Mouse (Mus musculus) heart, embryonic 10.5 days (tissue): Measurements from ENCODE around the gene Alox15. TPM values are rescaled to one million over a fixed set of nuclear protein-coding genes. Genes with fewer than 3 reads are reported as not detected.
"Not testable (repeated sequence)": the region's sequence is repeated elsewhere in the genome, so short reads cannot be mapped to it uniquely, and the experiment has no call there.

ENCODE experiments used
- DNase-seq: peaks from one replicate; pipeline ENCODE4 v3.0.0-alpha.2; 2017; ENCODE audit warnings: low spot score
- H3K27ac ChIP-seq: fragments of 300-500 bp; sonication (generic); 2 replicates; pipeline ENCODE4 v1.5.1; 2016; ENCODE audit warnings: mild to moderate bottlenecking
- H3K27me3 ChIP-seq: fragments of 300-500 bp; sonication (generic); 2 replicates; pipeline ENCODE4 v1.6.1; 2016; ENCODE audit warnings: mild to moderate bottlenecking; ENCODE audit not compliant: poor library complexity, insufficient read depth, severe bottlenecking
- H3K36me3 ChIP-seq: fragments of 300-500 bp; sonication (generic); 2 replicates; pipeline ENCODE4 v1.6.1; 2016; ENCODE audit warnings: mild to moderate bottlenecking, moderate library complexity
- H3K4me1 ChIP-seq: fragments of 300-500 bp; sonication (generic); 2 replicates; pipeline ENCODE4 v1.6.1; 2016; ENCODE audit warnings: mild to moderate bottlenecking
- H3K4me3 ChIP-seq: fragments of 300-500 bp; sonication (generic); 2 replicates; pipeline ENCODE4 v1.5.1; 2016; ENCODE audit warnings: mild to moderate bottlenecking, moderate library complexity
- H3K9me3 ChIP-seq: fragments of 300-500 bp; sonication (generic); 2 replicates; pipeline ENCODE4 v1.6.1; 2016; ENCODE audit warnings: mild to moderate bottlenecking, moderate library complexity
- WGBS: fragments of 180-500 bp; shearing (Covaris S2); methylation state at CpG from one replicate; pipeline ENCODE4 v1.1.7; 2016; 5-methylcytosine and 5-hydroxymethylcytosine counted together
- polyA plus RNA-seq: library from polyadenylated mRNA; unstranded; fragments of >200 nt; fragmentation: Nextera tagmentation; extraction: Ambion mirVana; gene quantifications from 2 replicates; pipeline ENCODE4 v1.2.1, GENCODE M21; 2016

The Alox15 gene
- 0.13 and 0.14 TPM in 2 replicates for polyA plus RNA-seq

DNA sequence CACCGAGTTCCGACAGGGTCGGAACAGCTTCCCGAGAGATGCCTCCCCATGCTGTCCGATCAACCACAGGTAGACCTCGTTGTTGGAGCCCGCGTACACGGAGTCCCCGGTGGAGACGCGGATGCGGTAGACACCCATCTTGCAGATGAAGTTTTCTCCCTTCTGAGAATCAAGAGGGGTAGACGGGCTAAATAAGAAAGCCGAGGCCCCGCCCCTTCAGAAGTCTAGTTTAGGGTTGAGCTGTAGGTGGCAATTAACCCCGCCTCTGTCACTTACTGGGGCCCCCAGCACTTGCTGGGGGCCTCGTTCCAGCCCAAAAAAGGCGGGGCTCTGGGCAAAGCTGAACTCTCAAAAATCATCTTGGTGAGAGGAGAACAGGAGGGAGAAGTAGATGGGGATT, at the start of gene Alox15:
Gene Alox15, minus strand, starts transcription at position 164 of the 400 bp plus-strand sequence.
- no peaks in the 10 kb centered on the region for H3K9me3 ChIP-seq
- under 1% methylated on average over 19 of the region's 19 CpGs for WGBS
- no peaks in the 10 kb centered on the region for H3K36me3 ChIP-seq
- H3K27me3 ChIP-seq: peaks cover 67% of the 10 kb centered on the region
- H3K4me1 ChIP-seq: peaks cover 11% of the 10 kb centered on the region; the same call in 1 of the 2 replicates
- peak within 1 kb of the TSS; percentile 58 for H3K4me3 ChIP-seq
- H3K27ac ChIP-seq: no peak within 1 kb of the TSS
- no peak for DNase-seq

DNA sequence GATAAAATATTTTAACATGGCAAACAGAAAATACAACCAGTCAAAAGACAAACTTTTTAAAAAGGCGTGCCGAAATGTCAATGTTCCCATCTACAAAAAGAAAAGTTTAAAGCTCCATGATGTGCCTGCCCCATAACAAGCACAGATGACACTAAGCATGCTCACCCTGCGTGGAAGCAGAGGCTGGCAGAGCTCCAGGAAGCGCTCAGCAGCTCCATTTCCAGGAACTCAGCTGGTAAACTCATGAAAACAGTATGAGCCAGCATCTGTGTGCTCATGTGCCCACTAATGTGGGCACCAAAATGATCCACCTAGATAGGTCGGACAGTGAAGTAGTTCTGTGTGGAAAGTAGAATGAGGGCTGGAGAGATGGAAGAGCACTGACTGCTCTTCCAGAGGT, 37.6 kb upstream of the Alox15 start:
- 89% methylated on average over 5 of the region's 5 CpGs for WGBS
- Histone ChIP-seq H3K27me3 (no peaks in the 10 kb centered on the region), H3K9me3 (no peaks in the 10 kb centered on the region), H3K27ac (no peak overlapping the region), H3K4me1 (no peaks in the 10 kb centered on the region), H3K4me3 (no peak overlapping the region), H3K36me3 (peaks cover 59% of the 10 kb centered on the region)
- no peak for DNase-seq

- no peak for DNase-seq
- Histone ChIP-seq H3K27ac (no peak overlapping the region), H3K9me3 (no peaks in the 10 kb centered on the region), H3K4me3 (no peak overlapping the region), H3K27me3 (no peaks in the 10 kb centered on the region), H3K36me3 (peaks cover 42% of the 10 kb centered on the region), H3K4me1 (no peaks in the 10 kb centered on the region)
- WGBS: 70% methylated on average over 5 of the region's 5 CpGs
Measured at GRCm38 (mm10) chr11:70387436-70387835, 35.6 kb upstream of the Alox15 start.

- Histone ChIP-seq H3K4me1 (0 out of 2 replicates have a peak, but pooled peaks cover 2% of the 10 kb centered on the region), H3K9me3 (no peaks in the 10 kb centered on the region), H3K27me3 (no peaks in the 10 kb centered on the region), H3K4me3 (no peak overlapping the region), H3K27ac (no peak overlapping the region), H3K36me3 (peaks cover 25% of the 10 kb centered on the region)
- DNase-seq: no peak
- 93% methylated on average over 3 of the region's 3 CpGs for WGBS
Measured at GRCm38 (mm10) chr11:70384136-70384535, 32.3 kb upstream of the Alox15 start.

- 84% methylated on average over 2 of the region's 2 CpGs for WGBS
- H3K36me3 ChIP-seq: peaks cover 13% of the 10 kb centered on the region
- no peak overlapping the region for H3K4me3 ChIP-seq
- no peak overlapping the region for H3K27ac ChIP-seq
- no peak for DNase-seq
- no peaks in the 10 kb centered on the region for H3K9me3 ChIP-seq
- 0 out of 2 replicates have a peak, but pooled peaks cover 2% of the 10 kb centered on the region for H3K4me1 ChIP-seq
- no peaks in the 10 kb centered on the region for H3K27me3 ChIP-seq
Measured at GRCm38 (mm10) chr11:70381330-70381729, 29.5 kb upstream of the Alox15 start.

- Histone ChIP-seq H3K27ac (no peak overlapping the region), H3K36me3 (peaks cover 7% of the 10 kb centered on the region; the same call in 1 of the 2 replicates), H3K4me3 (no peak overlapping the region), H3K27me3 (no peaks in the 10 kb centered on the region), H3K4me1 (0 out of 2 replicates have a peak, but pooled peaks cover 2% of the 10 kb centered on the region), H3K9me3 (no peaks in the 10 kb centered on the region)
- 43% methylated on average over 1 of the region's 1 CpGs for WGBS
- no peak for DNase-seq
Measured at GRCm38 (mm10) chr11:70380478-70381005, 28.7 kb upstream of the Alox15 start.

DNA sequence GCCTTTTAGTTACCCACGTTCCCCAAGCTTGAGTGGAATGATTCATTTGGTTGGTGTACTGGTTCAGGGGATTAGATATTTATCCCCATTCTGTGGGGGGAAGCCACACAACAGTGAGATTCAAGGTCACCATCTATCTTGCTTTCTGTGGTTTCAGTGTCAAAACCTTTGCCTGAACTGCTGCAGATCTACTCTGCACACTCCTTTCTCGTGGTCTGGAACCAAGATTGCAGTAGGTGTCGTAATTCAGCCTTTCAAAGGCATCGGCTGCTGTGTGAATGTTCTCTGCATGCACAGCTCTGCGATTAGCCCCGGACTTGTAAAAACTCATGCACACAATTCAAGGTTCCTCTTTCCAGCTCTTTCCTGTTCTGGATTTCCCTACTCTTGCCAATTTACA, 24.2 kb upstream of the Alox15 start:
- no peak for DNase-seq
- Histone ChIP-seq H3K27me3 (no peaks in the 10 kb centered on the region), H3K4me3 (no peak overlapping the region), H3K9me3 (no peaks in the 10 kb centered on the region), H3K36me3 (no peaks in the 10 kb centered on the region), H3K27ac (no peak overlapping the region), H3K4me1 (no peaks in the 10 kb centered on the region)
- WGBS: 82% methylated on average over 6 of the region's 6 CpGs

DNA sequence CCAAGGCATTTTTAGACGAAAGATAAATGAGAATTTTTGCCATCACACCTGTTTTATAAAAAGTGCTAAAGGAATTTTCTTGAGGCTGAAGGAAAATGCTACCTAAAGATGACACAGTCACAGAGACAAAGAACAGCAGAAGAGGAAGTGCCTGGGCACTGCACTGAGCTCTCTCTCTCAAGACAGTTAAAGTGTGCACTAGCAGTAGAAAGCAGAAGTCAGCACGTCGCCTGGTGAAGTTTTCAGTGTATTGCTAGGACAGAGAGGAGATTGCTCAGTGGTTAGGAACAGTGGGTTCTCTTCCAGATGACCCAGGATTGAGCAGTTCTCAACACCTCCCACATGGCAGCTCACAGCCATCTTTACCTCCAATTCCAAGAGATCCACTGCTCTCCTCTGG, 22.5 kb upstream of the Alox15 start:
- DNase-seq: no peak
- 54% methylated on average over 3 of the region's 3 CpGs for WGBS
- no peaks in the 10 kb centered on the region for H3K36me3 ChIP-seq

DNA sequence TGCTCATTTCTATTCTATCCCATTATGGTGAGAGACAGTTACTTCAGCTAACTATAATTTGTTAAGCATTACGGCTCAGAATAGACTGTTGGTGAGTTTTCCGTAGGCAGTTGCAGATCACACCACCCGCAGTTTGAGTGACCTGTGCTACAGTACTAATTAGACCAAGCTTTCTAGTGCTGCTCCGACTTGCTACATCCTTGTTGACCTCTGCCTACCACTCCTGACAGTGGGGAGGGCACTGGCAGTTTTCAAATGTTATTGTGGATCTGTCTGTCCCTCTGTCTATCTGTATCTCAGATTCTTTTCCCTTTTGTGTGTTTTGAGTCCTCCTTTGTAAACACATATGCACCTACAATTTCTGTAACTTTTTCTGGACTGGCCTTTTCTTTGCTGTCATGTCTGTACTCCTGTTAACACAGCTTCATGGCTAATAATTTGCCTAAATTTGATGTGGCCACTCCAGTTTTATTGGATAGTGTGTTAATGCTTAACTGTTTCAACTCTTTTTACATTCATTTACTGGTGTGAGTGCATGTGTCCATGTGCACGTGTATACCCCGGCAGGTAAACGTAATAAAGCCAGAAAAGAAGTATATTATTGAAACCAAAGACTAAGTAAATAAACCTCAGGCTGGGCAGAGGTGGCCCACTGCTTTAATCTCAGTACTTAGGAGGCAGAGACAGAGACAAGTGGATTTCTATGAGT, 21.2 kb upstream of the Alox15 start:
- H3K9me3 ChIP-seq: no peaks in the 10 kb centered on the region
- H3K4me1 ChIP-seq: no peaks in the 10 kb centered on the region
- H3K4me3 ChIP-seq: no peak overlapping the region
- H3K27me3 ChIP-seq: no peaks in the 10 kb centered on the region
- H3K27ac ChIP-seq: no peak overlapping the region
- H3K36me3 ChIP-seq: no peaks in the 10 kb centered on the region
- 77% methylated on average over 7 of the region's 7 CpGs for WGBS
- no peak for DNase-seq

More for the DNA sequence above, 22.5 kb upstream of the Alox15 start:
- no peaks in the 10 kb centered on the region for H3K9me3 ChIP-seq
- no peak overlapping the region for H3K27ac ChIP-seq
- H3K27me3 ChIP-seq: no peaks in the 10 kb centered on the region
- no peaks in the 10 kb centered on the region for H3K4me1 ChIP-seq
- no peak overlapping the region for H3K4me3 ChIP-seq

DNA sequence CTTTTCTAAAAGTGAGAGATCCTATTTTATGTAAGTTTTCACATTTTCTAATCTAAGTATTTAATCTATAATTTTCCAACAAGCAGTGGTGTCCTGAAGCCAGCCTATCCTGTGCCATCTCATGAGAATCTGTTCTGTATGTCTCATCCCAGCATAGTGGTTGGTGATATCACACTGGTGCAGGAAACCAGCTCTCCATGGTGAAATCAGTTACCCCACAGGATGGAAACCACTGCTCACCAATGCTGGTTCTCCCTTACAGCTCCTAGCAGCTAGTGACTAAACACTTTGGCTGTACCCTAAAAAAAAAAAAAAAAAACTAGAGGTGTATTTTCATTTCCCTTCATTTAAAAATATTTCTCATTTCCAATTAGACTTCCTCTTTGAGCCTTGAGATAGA, 20.6 kb upstream of the Alox15 start:
- H3K27me3 ChIP-seq: no peaks in the 10 kb centered on the region
- DNase-seq: no peak
- H3K27ac ChIP-seq: no peak overlapping the region
- no peak overlapping the region for H3K4me3 ChIP-seq
- H3K4me1 ChIP-seq: no peaks in the 10 kb centered on the region
- H3K36me3 ChIP-seq: no peaks in the 10 kb centered on the region
- no peaks in the 10 kb centered on the region for H3K9me3 ChIP-seq

DNA sequence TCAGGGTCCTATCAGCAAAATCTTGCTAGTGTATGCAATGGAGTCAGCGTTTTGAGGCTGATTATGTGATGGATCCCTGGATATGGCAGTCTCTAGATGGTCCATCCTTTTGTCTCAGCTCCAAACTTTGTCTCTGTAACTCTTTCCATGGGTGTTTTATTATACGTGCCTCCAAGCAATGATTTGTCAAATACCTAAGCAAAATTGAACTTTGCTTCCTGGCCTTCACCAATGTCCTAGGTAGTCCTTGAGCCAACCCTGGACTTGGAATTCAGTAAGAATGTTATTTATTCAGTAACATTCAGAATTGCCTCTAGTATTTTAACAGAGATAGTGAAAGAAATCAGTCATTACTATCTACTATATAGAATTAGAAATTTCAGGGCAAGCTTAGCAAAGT, 16.8 kb upstream of the Alox15 start:
- not testable (repeated sequence) for DNase-seq, H3K27ac ChIP-seq, H3K4me1 ChIP-seq, H3K4me3 ChIP-seq, H3K9me3 ChIP-seq, H3K36me3 ChIP-seq, H3K27me3 ChIP-seq
- WGBS: 61% methylated on average over 2 of the region's 2 CpGs

- H3K36me3 ChIP-seq, H3K27me3 ChIP-seq, H3K4me1 ChIP-seq, H3K9me3 ChIP-seq, DNase-seq, H3K4me3 ChIP-seq, H3K27ac ChIP-seq: not testable (repeated sequence)
- WGBS: 87% methylated on average over 6 of the region's 6 CpGs
Measured at GRCm38 (mm10) chr11:70367701-70368100, 15.9 kb upstream of the Alox15 start.

DNA sequence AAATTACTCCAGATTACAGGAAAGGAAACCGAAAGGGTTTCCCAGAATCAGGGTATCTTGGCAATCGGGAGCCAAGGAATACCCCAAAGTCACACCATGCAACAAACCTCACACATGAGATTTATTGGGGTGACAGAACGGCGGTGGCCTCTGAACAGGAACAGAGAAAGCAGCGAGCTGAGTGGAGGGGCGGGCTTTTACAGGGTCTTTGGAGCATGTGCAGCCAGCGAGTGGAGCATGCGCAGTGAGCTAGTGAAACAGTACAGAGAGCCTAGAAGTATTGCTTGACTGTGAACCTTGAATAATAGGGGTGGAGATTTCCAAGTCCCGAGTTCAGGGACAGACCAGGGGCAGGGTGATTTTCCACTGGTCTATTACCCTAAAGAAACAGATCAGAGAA, 3.2 kb downstream of the Alox15 start:
- no peaks in the 10 kb centered on the region for H3K36me3 ChIP-seq
- H3K27ac ChIP-seq: no peak overlapping the region
- peaks cover 11% of the 10 kb centered on the region; the same call in 1 of the 2 replicates for H3K4me1 ChIP-seq
- H3K27me3 ChIP-seq: peaks cover 66% of the 10 kb centered on the region
- H3K9me3 ChIP-seq: no peaks in the 10 kb centered on the region
- H3K4me3 ChIP-seq: no peak overlapping the region
- DNase-seq: peak; percentile 41
- 81% methylated on average over 9 of the region's 9 CpGs for WGBS
